Mouse (Mus musculus): ENCODE measurements at regions not wholly inside any gene's neighbourhood (a gene's known extent, or its start where the extent isn't known, plus 50 kb on each side); places are given as distances from the start of the nearest gene placed in this dataset.
A peak's percentile ranks its signal among the peaks of the same experiment; 100 is the strongest.

- no peak for ATAC-seq (replicated peaks; ENCODE audit: insufficient number of reproducible peaks, low FRiP score, low TSS enrichment, poor library complexity, severe bottlenecking)
Measured at GRCm38 (mm10) chr1:157016625-157017024, 77.2 kb upstream of the Ralgps2 start.

DNA sequence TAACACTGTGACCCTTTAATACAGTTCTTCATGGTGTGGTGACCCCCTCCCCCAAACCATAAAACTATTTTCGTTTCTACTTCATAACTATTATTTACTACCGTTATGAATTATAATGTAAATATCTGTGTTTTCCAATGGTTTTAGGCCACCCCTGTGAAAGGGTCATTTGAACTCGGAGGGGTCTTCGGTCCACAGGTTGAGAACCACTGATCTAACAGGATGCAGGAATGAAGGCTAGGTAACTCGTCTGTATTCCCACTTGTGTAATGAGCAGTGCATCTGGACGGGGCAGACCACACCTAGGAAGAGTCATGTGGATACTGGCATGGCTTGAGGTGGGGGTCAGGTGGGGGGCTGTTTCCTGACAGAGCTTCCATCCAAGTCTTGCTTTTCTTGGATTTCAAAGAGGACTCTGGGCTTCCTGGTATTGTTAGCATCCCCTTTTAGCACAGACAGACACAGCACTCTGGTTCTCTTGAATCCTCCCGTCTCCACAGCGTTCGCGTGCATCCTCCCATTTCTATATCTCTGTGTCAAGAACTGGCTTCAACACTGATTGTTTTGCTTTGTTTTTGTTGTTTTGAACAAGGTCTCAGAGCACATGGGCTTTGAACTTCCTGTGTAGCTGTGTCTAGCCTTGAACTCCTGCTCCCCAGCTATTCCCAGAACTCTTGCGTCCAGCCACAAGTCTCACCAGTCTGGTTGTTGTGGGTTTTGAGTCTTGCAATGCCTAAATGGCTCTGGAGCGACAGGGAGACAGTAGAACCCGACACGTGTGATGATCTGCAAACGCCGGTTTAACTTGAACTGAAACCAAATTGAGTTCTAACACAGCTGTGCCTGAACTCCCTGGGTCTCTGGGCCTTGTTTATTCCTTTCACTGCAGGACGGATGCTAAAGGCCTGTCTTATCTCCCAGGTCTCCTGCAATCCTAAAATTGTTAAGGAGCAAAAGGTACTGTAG is 75.4 kb upstream of the Ralgps2 start:
- no peak for ATAC-seq (replicated peaks; ENCODE audit: insufficient number of reproducible peaks, low FRiP score, low TSS enrichment, poor library complexity, severe bottlenecking)

DNA sequence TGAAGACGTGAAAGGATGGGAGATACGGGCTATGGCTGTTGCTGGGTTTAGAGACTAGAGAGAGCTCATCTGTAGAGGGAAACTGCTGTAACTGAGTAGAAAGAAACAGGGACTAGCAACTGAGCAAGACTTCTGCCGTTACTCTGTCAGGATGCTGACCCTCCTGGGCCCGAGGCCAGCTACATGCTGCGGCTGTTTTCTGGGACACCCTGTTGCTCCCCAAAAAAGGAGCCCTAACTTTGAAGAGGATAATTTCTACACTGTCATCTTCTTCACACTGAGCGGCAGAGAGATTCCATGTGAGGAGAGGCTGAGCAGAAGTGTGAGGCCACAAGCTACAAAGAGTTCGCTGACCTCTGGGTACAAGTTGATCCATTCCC is 74.2 kb upstream of the Ralgps2 start:
- no peak for ATAC-seq (replicated peaks; ENCODE audit: insufficient number of reproducible peaks, low FRiP score, low TSS enrichment, poor library complexity, severe bottlenecking)

DNA sequence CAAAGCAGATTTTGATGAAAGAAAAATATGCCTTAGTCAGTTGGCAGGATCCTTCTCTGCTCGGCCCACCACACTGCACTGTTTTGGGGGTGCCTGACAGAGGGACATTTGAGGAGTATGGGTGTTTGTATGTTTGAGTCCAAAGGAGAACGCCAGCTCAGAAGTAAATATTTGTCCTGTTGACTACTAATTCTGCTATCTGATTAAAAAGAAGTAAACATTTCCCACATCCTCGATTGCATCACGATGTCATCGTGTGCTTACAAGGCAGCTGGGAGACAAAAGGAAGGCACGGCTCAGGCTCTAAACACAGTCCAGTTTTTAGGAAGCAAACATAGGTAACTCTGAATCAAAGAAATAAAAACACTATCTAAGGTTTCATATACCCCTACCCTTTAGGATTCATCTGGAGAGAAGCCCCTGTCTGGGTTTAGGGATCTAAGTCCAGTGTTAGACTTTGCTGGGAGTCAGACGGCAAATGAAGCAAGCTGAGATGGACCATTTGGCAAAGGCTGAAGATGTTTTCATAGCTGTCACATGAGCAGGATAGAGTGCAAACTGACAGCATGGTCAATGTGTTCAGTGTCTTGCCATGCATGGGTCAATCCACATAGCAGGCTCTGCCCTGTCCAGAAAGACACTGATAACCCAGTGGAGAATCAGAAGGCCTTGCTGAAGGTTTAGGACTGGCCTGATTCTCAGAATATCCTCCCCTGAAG is 73.7 kb upstream of the Ralgps2 start:
- no peak for ATAC-seq (replicated peaks; ENCODE audit: insufficient number of reproducible peaks, low FRiP score, low TSS enrichment, poor library complexity, severe bottlenecking)

DNA sequence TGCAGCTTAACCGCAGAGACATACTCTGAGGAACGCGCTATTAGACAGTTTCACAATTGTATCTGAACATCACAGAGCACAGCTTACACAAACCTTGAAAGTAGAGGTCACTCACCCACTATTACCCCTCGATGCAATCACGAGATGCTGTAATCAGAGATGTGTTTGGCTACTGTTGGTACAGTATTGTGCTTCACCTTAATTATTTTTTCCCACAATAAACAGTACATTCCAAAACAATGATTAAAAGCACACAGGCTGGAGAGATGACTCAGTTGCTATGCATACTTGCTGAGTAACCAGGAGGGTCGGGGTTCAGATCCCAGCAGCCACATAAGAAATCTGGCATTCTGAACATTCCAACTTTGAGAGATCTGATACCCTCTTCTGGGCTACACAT is 71.8 kb upstream of the Ralgps2 start:
- no peak for ATAC-seq (replicated peaks; ENCODE audit: insufficient number of reproducible peaks, low FRiP score, low TSS enrichment, poor library complexity, severe bottlenecking)

DNA sequence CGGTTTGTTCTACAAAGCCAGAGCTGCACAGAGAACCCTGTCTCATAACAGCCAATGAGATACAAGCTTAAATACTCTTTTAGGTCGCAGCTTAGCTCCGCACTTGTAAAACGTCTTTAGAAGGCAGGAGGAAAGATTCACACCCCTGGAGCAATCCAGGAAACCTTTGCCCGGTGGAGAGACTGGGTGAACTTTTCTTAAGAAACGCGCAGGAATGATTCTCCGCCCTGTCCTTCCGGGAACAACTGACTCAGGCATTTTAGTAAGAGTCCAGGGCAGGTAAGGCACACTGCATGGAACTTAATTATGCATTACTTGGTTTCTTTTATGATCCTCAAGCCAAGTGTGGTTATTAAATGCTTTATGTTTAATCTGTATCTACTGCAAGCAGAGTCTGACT is 70.0 kb upstream of the Ralgps2 start:
- no peak for ATAC-seq (replicated peaks; ENCODE audit: insufficient number of reproducible peaks, low FRiP score, low TSS enrichment, poor library complexity, severe bottlenecking)

DNA sequence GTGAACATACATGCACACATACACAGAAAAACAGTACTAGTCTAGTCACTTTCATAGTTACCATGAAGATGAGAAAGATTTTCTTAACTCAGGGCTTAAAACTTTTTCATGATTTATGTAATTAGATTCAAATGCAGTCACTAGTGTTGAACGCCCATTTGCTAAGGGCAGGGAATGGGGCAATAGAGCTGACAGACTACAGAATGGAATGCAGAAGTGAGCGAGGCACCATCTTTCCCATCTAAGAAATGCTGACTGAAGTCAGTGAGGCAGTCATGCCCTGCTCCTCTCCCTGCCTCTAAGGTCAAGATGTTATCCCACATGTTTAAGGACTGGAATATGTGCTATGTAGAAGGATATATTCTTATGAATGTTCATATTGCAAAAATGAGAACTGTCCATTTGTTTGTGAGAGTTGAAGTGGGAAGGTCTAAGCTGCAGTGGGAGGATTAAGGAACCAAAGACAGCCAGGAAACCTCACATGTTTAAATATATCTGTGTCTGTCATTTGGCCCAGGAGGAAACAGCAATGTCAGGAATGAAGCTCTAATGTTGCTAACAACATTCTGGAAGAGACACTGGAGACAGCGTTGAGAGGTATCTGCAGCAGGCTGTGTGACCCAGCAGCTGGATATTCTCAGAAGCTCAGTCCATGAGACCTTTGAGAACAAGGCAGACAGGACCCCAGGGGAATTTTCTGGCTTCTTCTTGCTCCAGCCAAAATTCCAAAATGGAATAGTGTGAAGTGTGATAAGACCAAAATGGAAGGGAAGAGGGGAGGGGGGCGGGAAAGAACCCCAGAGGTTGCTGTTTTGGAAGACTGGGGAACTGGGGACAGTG is 68.7 kb upstream of the Ralgps2 start:
- peak; percentile 85 for ATAC-seq (replicated peaks; ENCODE audit: insufficient number of reproducible peaks, low FRiP score, low TSS enrichment, poor library complexity, severe bottlenecking)

DNA sequence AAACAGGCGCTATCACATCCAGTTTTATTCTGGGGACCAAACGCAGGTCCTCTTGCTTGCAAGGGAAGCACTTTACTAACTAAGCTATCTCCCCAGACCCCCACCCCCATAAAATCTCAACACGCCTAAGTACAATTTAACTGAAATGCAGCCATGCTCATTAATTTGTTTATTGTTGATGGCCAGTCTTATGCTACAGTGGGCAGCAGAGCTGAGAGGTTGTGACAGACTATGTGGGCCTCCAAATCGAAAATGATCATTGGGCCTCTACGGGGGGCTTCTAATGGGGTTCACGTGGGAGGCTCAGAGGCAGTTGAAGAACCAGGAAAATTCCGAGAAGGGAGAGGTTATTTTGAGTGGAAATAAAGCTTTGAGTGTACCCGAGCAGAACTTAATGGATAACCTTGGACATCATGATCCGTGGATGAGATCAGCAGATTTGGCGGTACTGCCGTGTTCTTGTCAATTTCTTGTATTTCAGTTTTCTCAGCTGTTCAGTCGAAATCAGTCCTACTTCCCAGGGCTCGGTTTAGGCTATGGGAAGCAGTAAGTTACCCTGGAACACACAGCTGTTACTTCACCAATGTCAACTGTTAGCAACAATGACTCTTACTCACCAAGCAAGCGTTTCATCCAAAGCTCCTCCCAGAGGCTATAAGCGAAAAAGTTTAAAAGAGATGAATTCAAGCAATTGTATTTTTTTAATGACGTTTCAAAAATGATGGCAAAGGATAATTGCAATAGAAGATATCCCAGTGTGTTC is 65.1 kb upstream of the Ralgps2 start:
- ATAC-seq (replicated peaks; ENCODE audit: insufficient number of reproducible peaks, low FRiP score, low TSS enrichment, poor library complexity, severe bottlenecking): no peak

GRCm38 (mm10) chr1:157003034-157003433 is 63.6 kb upstream of the Ralgps2 start:
- ATAC-seq (replicated peaks; ENCODE audit: insufficient number of reproducible peaks, low FRiP score, low TSS enrichment, poor library complexity, severe bottlenecking): no peak

DNA sequence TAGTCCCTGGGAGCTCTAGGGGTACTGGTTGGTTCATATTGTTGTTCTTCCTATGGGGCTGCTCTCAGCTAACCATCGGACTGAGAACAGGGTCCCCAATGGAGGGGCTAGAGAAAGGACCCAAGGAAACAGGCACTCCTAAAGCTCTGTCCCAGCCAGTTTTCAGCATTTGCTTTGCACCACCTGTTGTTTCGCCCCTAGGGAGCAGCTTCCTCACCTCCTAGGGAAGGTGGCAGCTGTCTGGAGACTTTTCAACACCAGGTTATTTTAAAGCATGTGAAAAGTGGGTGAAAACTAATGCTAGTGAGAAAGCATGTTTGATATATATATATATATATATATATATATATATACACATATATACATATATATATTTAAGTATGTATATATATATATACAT is 62.8 kb upstream of the Ralgps2 start:
- no peak for ATAC-seq (replicated peaks; ENCODE audit: insufficient number of reproducible peaks, low FRiP score, low TSS enrichment, poor library complexity, severe bottlenecking)

- ATAC-seq (replicated peaks; ENCODE audit: insufficient number of reproducible peaks, low FRiP score, low TSS enrichment, poor library complexity, severe bottlenecking): no peak
Measured at GRCm38 (mm10) chr1:157001008-157001660, 61.7 kb upstream of the Ralgps2 start.

- ATAC-seq (replicated peaks; ENCODE audit: insufficient number of reproducible peaks, low FRiP score, low TSS enrichment, poor library complexity, severe bottlenecking): no peak
Measured at GRCm38 (mm10) chr1:156999947-157000346, 60.5 kb upstream of the Ralgps2 start.

DNA sequence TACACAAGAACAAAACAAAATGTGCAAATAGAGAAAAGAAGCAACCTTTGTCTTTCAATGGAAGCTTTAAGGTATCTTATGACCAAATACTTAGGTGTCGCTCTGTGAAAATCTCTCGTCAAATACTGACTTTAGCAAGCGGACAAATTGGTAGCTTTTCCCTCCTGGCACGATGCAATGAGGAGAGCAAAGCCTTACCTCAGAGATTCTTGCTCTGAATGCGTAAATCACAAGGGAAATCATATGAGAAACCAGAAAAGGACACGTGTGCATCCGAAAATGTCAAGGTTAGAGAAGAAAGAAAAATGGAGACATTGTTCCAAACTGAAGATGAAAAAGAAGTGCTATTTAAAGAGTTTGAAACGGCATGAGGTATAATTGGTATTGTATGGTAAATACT is 59.8 kb upstream of the Ralgps2 start:
- no peak for ATAC-seq (replicated peaks; ENCODE audit: insufficient number of reproducible peaks, low FRiP score, low TSS enrichment, poor library complexity, severe bottlenecking)

DNA sequence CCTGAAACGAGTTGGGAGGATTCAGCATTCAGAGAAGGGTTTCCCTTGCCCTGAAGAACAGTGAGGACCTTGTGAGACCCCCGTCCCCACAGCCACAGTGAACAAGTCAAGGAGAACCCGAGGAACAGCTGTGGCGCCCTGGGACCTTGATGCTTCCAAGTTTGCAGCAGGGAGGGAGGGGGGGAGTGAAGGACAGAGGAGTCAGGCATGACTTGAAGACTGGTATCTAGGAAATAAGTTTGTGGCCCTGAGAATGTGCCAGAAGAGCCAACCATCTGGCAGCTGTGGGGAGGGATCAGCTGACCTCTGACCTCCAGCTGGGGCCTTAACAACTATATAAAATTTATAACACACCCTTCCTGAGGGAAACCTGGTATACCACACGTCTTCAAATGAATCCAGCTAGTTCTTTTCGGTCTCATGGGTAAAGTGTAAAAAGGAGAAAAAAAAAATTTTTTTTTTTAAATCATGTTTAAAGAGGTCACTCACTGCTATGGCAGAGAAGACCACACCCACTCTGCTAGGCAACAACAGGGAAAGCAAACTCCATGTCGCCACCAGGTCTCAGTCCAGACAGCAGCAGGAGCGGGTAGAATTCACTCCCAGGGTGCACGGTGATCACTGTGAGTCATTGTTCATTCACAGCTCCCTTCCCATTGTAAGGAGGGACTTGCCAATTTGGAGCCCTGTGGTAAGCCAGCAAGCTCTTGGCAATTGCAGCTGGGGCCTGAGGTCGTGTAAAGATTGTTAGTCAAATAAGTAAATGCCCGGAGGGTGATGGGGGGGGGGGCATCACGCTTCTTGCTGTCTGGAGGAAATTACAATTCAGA is 58.3 kb upstream of the Ralgps2 start:
- no peak for ATAC-seq (replicated peaks; ENCODE audit: insufficient number of reproducible peaks, low FRiP score, low TSS enrichment, poor library complexity, severe bottlenecking)

DNA sequence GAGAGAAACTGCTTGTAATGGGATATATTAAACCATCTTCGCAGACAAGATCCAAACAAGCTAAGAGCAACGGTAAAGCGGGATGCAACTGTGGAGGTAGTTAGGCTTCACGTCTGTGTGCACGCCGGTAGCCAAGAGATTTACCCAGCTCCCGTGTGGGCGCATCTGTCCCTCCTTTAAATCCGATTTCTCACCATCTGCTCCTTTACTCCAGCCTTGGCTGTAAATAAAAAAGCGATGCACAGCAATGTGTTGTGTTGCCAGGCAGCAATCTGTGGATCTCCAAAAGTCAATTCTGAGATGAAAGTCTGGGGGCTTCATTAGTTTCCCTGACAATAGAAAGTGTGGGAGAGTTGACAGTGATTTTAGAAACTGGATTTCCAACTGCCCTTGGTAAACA is 57.6 kb upstream of the Ralgps2 start:
- no peak for ATAC-seq (replicated peaks; ENCODE audit: insufficient number of reproducible peaks, low FRiP score, low TSS enrichment, poor library complexity, severe bottlenecking)

DNA sequence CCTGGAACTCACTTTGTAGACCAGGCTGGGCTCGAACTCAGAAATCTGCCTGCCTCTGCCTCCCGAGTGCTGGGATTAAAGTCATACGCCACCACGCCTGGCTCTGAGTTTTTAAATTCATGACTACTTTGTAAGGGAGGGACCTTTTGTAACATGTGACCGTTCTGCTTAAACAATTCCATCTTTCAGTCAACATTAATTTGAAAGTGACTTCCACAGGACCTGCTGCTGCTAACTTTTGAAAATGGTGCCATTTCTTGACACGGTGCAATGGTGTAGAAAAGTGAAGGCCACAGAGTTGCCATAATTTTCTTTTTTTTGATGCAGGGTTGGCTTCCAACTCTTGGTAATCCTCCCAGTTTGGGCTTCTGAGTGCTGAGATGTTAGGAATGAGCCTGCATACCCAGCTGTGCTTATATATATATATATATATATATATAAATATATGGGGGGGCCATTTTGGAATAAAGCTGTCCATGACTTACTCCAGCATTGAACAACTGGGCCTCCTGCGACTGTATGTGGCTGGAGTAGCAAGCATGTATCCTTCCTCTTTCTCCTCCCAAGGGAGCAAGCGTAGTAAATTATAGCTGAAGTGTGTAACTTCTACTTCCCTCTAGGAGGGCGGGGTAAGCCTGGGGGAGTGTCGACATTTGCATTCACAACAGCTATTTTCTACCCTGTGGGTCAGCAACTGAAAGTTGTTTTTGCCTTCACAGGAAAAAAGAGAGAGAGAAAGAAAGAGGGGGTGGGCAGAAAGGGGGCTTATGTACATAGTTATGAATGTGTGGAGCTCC is 56.9 kb upstream of the Ralgps2 start:
- peak; percentile 90 for ATAC-seq (replicated peaks; ENCODE audit: insufficient number of reproducible peaks, low FRiP score, low TSS enrichment, poor library complexity, severe bottlenecking)
